Mouse (Mus musculus) myocyte (in vitro differentiated cells): Measurements from ENCODE around the gene Hcfc2. TPM values are rescaled to one million over a fixed set of nuclear protein-coding genes. Genes with fewer than 3 reads are reported as not detected.

Source experiments
- H3K27me3 ChIP-seq: one replicate; pipeline ENCODE4 v1.6.1; 2011; ENCODE audit not compliant: control insufficient read depth, insufficient read depth, insufficient read length
- H3K36me3 ChIP-seq: one replicate; pipeline ENCODE4 v1.6.1; 2011; ENCODE audit not compliant: control insufficient read depth, insufficient read depth
- H3K4me2 ChIP-seq: one replicate; pipeline ENCODE4 v1.6.1; 2011; ENCODE audit warnings: low read depth, control low read depth
- H3K4me3 ChIP-seq: one replicate; pipeline ENCODE4 v1.5.1; 2011; ENCODE audit warnings: mild to moderate bottlenecking, control low read depth, moderate library complexity
- H3K79me2 ChIP-seq: one replicate; pipeline ENCODE4 v1.6.1; 2011; ENCODE audit not compliant: control insufficient read depth, insufficient read depth
- H3ac ChIP-seq: one replicate; pipeline ENCODE4 v1.6.1; 2011; ENCODE audit not compliant: control insufficient read depth, insufficient read length
- CEBPB ChIP-seq: IDR thresholded peaks from 2 replicates; pipeline ENCODE4 v1.6.1; 2011; ENCODE audit warnings: mild to moderate bottlenecking, moderate library complexity; ENCODE audit not compliant: poor library complexity, insufficient read depth, severe bottlenecking
- E2F4 ChIP-seq: IDR thresholded peaks from one replicate; pipeline ENCODE4 v1.6.1; 2011; ENCODE audit warnings: mild to moderate bottlenecking, control low read depth, moderate library complexity; ENCODE audit not compliant: insufficient read depth
- MAX ChIP-seq: IDR thresholded peaks from one replicate; pipeline ENCODE4 v1.6.1; 2011; ENCODE audit warnings: low read depth, mild to moderate bottlenecking, control low read depth
- MYOD1 ChIP-seq, 3 experiments: IDR thresholded peaks; one replicate each; pipeline ENCODE4 v1.6.1; 2011; ENCODE audit warnings: control low read depth in 2 of 3, low read depth in 2 of 3, mild to moderate bottlenecking in 2 of 3, moderate library complexity in 1 of 3; ENCODE audit not compliant: insufficient read length in 2 of 3, control insufficient read depth in 1 of 3
- MYOG ChIP-seq, 3 experiments: IDR thresholded peaks; one replicate each; pipeline ENCODE4 v1.6.1; 2011; ENCODE audit warnings: control low read depth in 2 of 3, low read depth in 2 of 3, mild to moderate bottlenecking in 2 of 3; ENCODE audit not compliant: insufficient read length in 2 of 3, control insufficient read depth in 1 of 3, insufficient read depth in 1 of 3
- POLR2A ChIP-seq: IDR thresholded peaks from one replicate; pipeline ENCODE4 v1.6.1; 2011; ENCODE audit warnings: low read depth, mild to moderate bottlenecking, control low read depth, moderate library complexity; ENCODE audit not compliant: insufficient read length
- POLR2AphosphoS2 ChIP-seq: IDR thresholded peaks from one replicate; pipeline ENCODE4 v1.6.1; 2011; ENCODE audit warnings: low read depth, control low read depth; ENCODE audit not compliant: insufficient read length
- REST ChIP-seq: IDR thresholded peaks from one replicate; pipeline ENCODE4 v1.6.1; 2011; ENCODE audit warnings: mild to moderate bottlenecking, control low read depth, moderate library complexity; ENCODE audit not compliant: insufficient read depth, insufficient read length
- SRF ChIP-seq: IDR thresholded peaks from one replicate; pipeline ENCODE4 v1.6.1; 2011; ENCODE audit warnings: low read depth; ENCODE audit not compliant: control insufficient read depth, insufficient read length
- TCF12 ChIP-seq: IDR thresholded peaks from one replicate; pipeline ENCODE4 v1.6.1; 2011; ENCODE audit warnings: mild to moderate bottlenecking, control low read depth; ENCODE audit not compliant: poor library complexity, insufficient read depth, severe bottlenecking
- TCF3 ChIP-seq: IDR thresholded peaks from one replicate; pipeline ENCODE4 v1.6.1; 2011; ENCODE audit warnings: low read depth, control low read depth; ENCODE audit not compliant: insufficient read length
- USF1 ChIP-seq: IDR thresholded peaks from one replicate; pipeline ENCODE4 v1.6.1; 2011; ENCODE audit warnings: low read depth, mild to moderate bottlenecking, control low read depth, moderate library complexity
- polyA plus RNA-seq: library from polyadenylated mRNA; unstranded; fragments of >200 nt; fragmentation: generic; extraction: Trizol; gene quantifications from one replicate; pipeline ENCODE4 v1.2.1, GENCODE M21; 2012; ENCODE audit warnings: missing spikeins

Hcfc2 gene
- polyA plus RNA-seq, 1 experiment: 13.0 TPM

DNA sequence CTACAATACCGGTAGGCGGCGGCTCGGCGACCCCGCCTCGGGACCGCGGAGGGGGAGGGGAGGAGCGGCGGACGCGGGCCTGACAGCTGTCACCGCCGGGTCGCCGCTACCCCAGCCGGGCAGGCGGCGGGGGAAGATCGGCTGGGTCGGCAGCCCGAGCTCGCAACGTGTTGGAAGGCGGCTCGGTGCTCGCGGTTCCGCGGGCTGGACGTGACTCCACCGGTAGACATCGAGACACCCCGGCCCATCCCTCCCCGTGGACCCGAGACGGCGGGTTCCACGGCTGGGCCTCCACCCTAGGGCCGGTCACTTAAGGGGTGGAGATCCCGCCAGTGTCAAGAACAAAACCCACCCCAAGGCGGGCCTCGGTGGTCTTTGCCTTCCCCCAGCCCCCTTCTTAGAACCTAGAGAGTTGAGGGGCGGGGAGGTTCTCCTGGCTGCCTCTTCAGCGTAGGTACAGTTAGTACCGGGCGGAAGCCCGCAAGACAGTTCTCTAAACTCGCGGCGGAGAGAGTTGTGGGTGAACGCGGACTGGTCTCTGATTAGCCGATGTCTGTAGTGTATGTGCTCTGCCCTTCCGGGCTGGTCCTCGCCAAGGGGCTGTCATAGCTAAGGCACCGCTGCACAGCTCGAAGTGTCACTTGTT, 3.5 kb downstream of the Hcfc2 start:
- TF ChIP-seq MYOG (IDR thresholded peaks at IDR 0.05; ENCODE audit: control insufficient read depth in 1 of 3, insufficient read depth in 1 of 3, insufficient read length in 2 of 3, low read depth in 2 of 3) (peak in 2 of 3 experiments; percentile 88 to 91), E2F4 (no peak), MYOD1 (IDR thresholded peaks at IDR 0.05; ENCODE audit: control insufficient read depth in 1 of 3, insufficient read length in 2 of 3, low read depth in 2 of 3) (peak in 2 of 3 experiments; percentile 70 to 90), CEBPB (no peak)
- H3ac ChIP-seq: peak overlapping the region; percentile 84
- peak overlapping the region; percentile 85 for H3K4me2 ChIP-seq
- H3K79me2 ChIP-seq: peaks cover 20% of the 10 kb centered on the region
- H3K27me3 ChIP-seq: no peaks in the 10 kb centered on the region
- peak overlapping the region; percentile 72 for H3K4me3 ChIP-seq
- peaks cover 9% of the 10 kb centered on the region for H3K36me3 ChIP-seq

DNA sequence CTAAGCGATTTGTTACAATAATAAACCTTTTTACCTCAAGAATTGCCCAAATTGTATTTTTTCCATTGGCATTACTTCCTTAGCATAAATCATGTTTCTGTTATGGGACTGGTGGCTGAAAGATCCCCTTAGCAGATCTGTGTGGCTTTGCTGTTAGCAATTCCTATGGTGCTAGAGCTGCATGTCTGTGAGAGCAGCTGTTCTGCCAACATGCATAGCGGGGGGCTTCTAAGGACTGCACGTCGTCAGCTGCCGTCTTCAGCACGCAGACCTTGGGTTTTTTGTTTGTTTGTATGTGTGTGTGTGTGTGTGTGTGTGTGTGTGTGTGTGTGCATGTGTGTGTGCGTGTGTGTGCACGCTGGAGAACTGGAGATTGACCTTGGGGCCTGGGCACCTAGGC, 45.4 kb downstream of the Hcfc2 start:
- Histone ChIP-seq H3K27me3 (no peaks in the 10 kb centered on the region), H3K36me3 (peaks cover 44% of the 10 kb centered on the region), H3K79me2 (no peaks in the 10 kb centered on the region), H3K4me3 (no peak overlapping the region), H3ac (no peak overlapping the region), H3K4me2 (no peak overlapping the region)
- TF ChIP-seq REST (no peak), E2F4 (no peak)

DNA sequence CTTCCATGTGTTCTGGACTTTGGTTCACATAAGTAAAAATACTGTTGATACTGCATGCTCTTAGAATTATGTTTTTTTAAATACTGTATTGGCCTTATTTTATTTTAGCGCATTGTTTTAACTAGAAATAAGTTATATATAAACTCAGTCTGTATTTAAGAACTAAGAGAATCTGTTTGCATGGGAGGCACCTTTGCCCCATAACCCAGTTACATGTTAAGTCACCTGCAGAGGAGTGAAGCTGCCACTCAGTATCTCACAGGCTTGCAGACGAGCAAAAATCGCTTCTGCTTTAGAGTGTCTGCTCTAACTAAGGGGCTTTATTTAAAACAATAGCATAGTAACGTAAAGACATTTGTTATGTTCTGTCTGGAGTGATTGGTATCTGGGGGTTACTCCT, 45.9 kb downstream of the Hcfc2 start:
- H3K27me3 ChIP-seq: no peaks in the 10 kb centered on the region
- H3K4me2 ChIP-seq: no peak overlapping the region
- no peak overlapping the region for H3K4me3 ChIP-seq
- H3K36me3 ChIP-seq: peaks cover 44% of the 10 kb centered on the region
- no peak overlapping the region for H3ac ChIP-seq
- H3K79me2 ChIP-seq: no peaks in the 10 kb centered on the region
- no peak for TF ChIP-seq MAX
- no peak for TF ChIP-seq E2F4
- no peak for TF ChIP-seq POLR2A
- TF ChIP-seq USF1: no peak
- TF ChIP-seq MYOD1 (IDR thresholded peaks at IDR 0.05; ENCODE audit: control insufficient read depth in 1 of 3, insufficient read length in 2 of 3, low read depth in 2 of 3): no peak
- no peak for TF ChIP-seq POLR2AphosphoS2
- no peak for TF ChIP-seq TCF3
- no peak for TF ChIP-seq MYOG (IDR thresholded peaks at IDR 0.05; ENCODE audit: control insufficient read depth in 1 of 3, insufficient read depth in 1 of 3, insufficient read length in 2 of 3, low read depth in 2 of 3)
- TF ChIP-seq CEBPB: no peak
- no peak for TF ChIP-seq SRF
- TF ChIP-seq REST: no peak
- no peak for TF ChIP-seq TCF12

DNA sequence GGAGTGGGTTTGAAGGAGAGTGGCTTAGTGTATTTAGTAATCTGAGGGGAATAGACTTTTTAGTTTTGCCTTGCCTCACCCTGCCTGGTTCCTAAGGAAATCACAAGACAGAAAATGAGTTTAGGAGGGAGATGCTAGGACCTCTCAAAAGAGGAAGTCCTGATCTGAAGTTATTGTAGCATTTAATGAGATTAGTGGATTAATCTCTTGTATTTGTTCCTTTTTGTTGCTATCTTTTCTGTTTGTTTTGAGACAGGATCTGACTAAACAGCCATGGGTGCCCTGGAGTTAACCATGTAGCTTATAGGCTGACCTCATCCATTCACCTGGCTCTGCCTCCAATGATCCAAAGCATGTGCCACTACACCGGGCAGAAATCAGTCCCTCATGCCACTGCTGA, 46.6 kb downstream of the Hcfc2 start:
- Histone ChIP-seq H3ac (no peak overlapping the region), H3K36me3 (peaks cover 46% of the 10 kb centered on the region), H3K4me3 (no peak overlapping the region), H3K79me2 (no peaks in the 10 kb centered on the region), H3K4me2 (no peak overlapping the region), H3K27me3 (no peaks in the 10 kb centered on the region)
- TF ChIP-seq CEBPB (no peak), MAX (no peak), SRF (no peak), USF1 (no peak), REST (no peak), POLR2AphosphoS2 (no peak), TCF12 (no peak), TCF3 (no peak), MYOD1 (IDR thresholded peaks at IDR 0.05; ENCODE audit: control insufficient read depth in 1 of 3, insufficient read length in 2 of 3, low read depth in 2 of 3) (no peak), POLR2A (no peak), E2F4 (no peak), MYOG (IDR thresholded peaks at IDR 0.05; ENCODE audit: control insufficient read depth in 1 of 3, insufficient read depth in 1 of 3, insufficient read length in 2 of 3, low read depth in 2 of 3) (no peak)

DNA sequence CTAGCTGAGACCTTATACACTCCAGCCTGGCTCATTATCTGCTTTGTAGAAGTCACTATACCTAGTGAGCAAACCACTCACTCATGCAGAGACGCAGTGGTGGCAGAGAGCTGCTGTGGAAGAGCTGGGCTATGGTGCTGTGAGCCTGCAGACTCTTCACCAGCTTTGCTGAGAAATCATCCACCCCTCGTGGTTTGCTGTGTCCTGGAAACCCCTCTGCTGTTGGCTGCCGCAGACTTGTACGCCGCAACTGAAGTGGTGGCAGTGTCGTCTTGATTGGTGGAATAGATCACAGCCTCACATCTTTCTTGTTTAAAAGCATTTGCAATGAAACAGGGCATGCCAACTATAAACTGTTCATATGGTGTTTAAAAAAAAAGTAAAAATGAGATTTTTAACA, 48.3 kb downstream of the Hcfc2 start:
- no peak overlapping the region for H3ac ChIP-seq
- peaks cover 39% of the 10 kb centered on the region for H3K36me3 ChIP-seq
- H3K4me3 ChIP-seq: no peak overlapping the region
- no peaks in the 10 kb centered on the region for H3K79me2 ChIP-seq
- no peaks in the 10 kb centered on the region for H3K27me3 ChIP-seq
- TF ChIP-seq MYOG (IDR thresholded peaks at IDR 0.05; ENCODE audit: control insufficient read depth in 1 of 3, insufficient read depth in 1 of 3, insufficient read length in 2 of 3, low read depth in 2 of 3) (no peak), POLR2AphosphoS2 (peak; percentile 19)
- H3K4me2 ChIP-seq: no peak overlapping the region

DNA sequence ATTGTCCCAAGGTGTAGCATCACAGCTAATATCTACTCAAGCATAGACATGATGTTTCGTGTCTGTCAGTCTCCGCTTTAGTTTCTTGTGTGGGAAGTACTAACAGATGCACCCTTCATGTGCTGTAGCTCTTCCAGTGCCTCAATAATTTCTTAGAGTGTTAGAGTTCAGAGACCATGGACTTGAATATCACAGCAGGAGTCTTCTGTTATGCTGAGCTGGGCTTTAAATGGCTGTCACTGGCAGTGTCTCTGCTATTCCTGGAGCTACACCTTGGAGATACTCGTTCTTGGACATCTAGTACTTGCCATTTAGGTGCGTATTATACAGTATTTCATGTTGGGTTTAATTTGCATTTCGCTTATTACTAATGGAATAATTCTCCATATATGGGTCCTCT, 49.3 kb downstream of the Hcfc2 start:
- no peak for TF ChIP-seq MAX
- no peak for TF ChIP-seq TCF3
- no peak for TF ChIP-seq POLR2A
- TF ChIP-seq USF1: no peak
- Histone ChIP-seq H3K4me3 (no peak overlapping the region), H3K27me3 (no peaks in the 10 kb centered on the region), H3K79me2 (no peaks in the 10 kb centered on the region), H3K36me3 (peaks cover 39% of the 10 kb centered on the region), H3ac (no peak overlapping the region), H3K4me2 (no peak overlapping the region)
